Mouse (Mus musculus) cerebellum, adult 9-10 months (tissue): ENCODE measurements around the gene Sbpl.

Experiments used
- DNase-seq: peaks from one replicate; pipeline ENCODE4 v3.0.0; 2022

The Sbpl gene

GRCm38 (mm10) chr17:23955174-23955573 is at the start of gene Sbpl:
Sbpl (minus strand) TSS chr17:23955274.
- no peak for DNase-seq

GRCm38 (mm10) chr17:24004071-24004665 is 49.1 kb upstream of the Sbpl start:
- DNase-seq: peak; percentile 55

- no peak for DNase-seq
Measured at GRCm38 (mm10) chr17:24000404-24000803, 45.3 kb upstream of the Sbpl start.

- DNase-seq: no peak
Measured at GRCm38 (mm10) chr17:23998383-23998782, 43.3 kb upstream of the Sbpl start.

GRCm38 (mm10) chr17:23997901-23998300 is 42.8 kb upstream of the Sbpl start, which contains the start of gene Prss22:
Prss22 (minus strand) TSS chr17:23998100.
- DNase-seq: no peak

GRCm38 (mm10) chr17:23995421-23995820 is 40.3 kb upstream of the Sbpl start:
- DNase-seq: no peak

- DNase-seq: no peak
Measured at GRCm38 (mm10) chr17:23994667-23995066, 39.6 kb upstream of the Sbpl start.

- DNase-seq: peak; percentile 89
Measured at GRCm38 (mm10) chr17:23993559-23994428, 38.7 kb upstream of the Sbpl start.

- no peak for DNase-seq
Measured at GRCm38 (mm10) chr17:23992789-23993553, 37.9 kb upstream of the Sbpl start.

- no peak for DNase-seq
Measured at GRCm38 (mm10) chr17:23989802-23990201, 34.7 kb upstream of the Sbpl start.

- no peak for DNase-seq
Measured at GRCm38 (mm10) chr17:23984989-23985388, 29.9 kb upstream of the Sbpl start.

GRCm38 (mm10) chr17:23982912-23983311 is 27.8 kb upstream of the Sbpl start:
- DNase-seq: no peak

- DNase-seq: no peak
Measured at GRCm38 (mm10) chr17:23980297-23980909, 25.3 kb upstream of the Sbpl start, which contains the start of gene Prss30. Prss30 (minus strand) TSS chr17:23980566.

- no peak for DNase-seq
Measured at GRCm38 (mm10) chr17:23979471-23979870, 24.4 kb upstream of the Sbpl start.

- DNase-seq: no peak
Measured at GRCm38 (mm10) chr17:23976665-23977064, 21.6 kb upstream of the Sbpl start.

- no peak for DNase-seq
Measured at GRCm38 (mm10) chr17:23971315-23971714, 16.2 kb upstream of the Sbpl start.

GRCm38 (mm10) chr17:23969231-23969630 is 14.2 kb upstream of the Sbpl start:
- DNase-seq: peak; percentile 67

- no peak for DNase-seq
Measured at GRCm38 (mm10) chr17:23968780-23969179, 13.7 kb upstream of the Sbpl start.

- no peak for DNase-seq
Measured at GRCm38 (mm10) chr17:23966658-23967401, 11.8 kb upstream of the Sbpl start.

- peak; percentile 49 for DNase-seq
Measured at GRCm38 (mm10) chr17:23965805-23966425, 10.8 kb upstream of the Sbpl start.

GRCm38 (mm10) chr17:23961573-23962122 is 6.6 kb upstream of the Sbpl start:
- DNase-seq: no peak
